Mouse (Mus musculus) liver, postnatal 0 days (tissue): Measurements from ENCODE around the gene Tas2r106. TPM values are rescaled to one million over a fixed set of nuclear protein-coding genes. Genes with fewer than 3 reads are reported as not detected.

Experiments
- ATAC-seq: fragments of 200-750 bp; cut with Nextera tagmentation; 2 replicates; pipeline ENCODE4 v1.8.0; 2017; ENCODE audit warnings: mild to moderate bottlenecking, moderate library complexity
- DNase-seq: peaks from one replicate; pipeline ENCODE4 v3.0.0-alpha.2; 2016
- H3K27ac ChIP-seq: fragments of 300-500 bp; sonication (generic); 2 replicates; pipeline ENCODE4 v1.5.1; 2014; ENCODE audit warnings: antibody characterized with exemption, moderate library complexity, mild to moderate bottlenecking, low read depth
- H3K27me3 ChIP-seq: fragments of 300-500 bp; sonication (generic); 2 replicates; pipeline ENCODE4 v1.6.1; 2014; ENCODE audit warnings: low read length, control low read depth, mixed read lengths; ENCODE audit not compliant: insufficient read depth
- H3K36me3 ChIP-seq: fragments of 300-500 bp; sonication (generic); replicated peaks from 2 replicates; pipeline ENCODE4 v1.6.1; 2014; ENCODE audit warnings: mild to moderate bottlenecking, control low read depth, low read length, moderate library complexity, mixed read lengths; ENCODE audit not compliant: insufficient read depth
- H3K4me1 ChIP-seq: fragments of 300-500 bp; sonication (generic); 2 replicates; pipeline ENCODE4 v1.6.1; 2014; ENCODE audit warnings: antibody characterized with exemption, mild to moderate bottlenecking, control low read depth; ENCODE audit not compliant: insufficient read depth
- H3K4me2 ChIP-seq: fragments of 300-500 bp; sonication (generic); 2 replicates; pipeline ENCODE4 v1.6.1; 2014; ENCODE audit warnings: low read depth, mild to moderate bottlenecking, low read length, moderate library complexity, mixed read lengths
- H3K4me3 ChIP-seq: fragments of 300-500 bp; sonication (generic); 2 replicates; pipeline ENCODE4 v1.5.1; 2014; ENCODE audit warnings: low read depth, low read length
- H3K9ac ChIP-seq: fragments of 300-500 bp; sonication (generic); replicated peaks from 2 replicates; pipeline ENCODE4 v1.6.1; 2014; ENCODE audit warnings: mild to moderate bottlenecking, moderate library complexity
- H3K9me3 ChIP-seq: fragments of 300-500 bp; sonication (generic); 2 replicates; pipeline ENCODE4 v1.6.1; 2016; ENCODE audit warnings: mild to moderate bottlenecking, control low read depth, low read length, mixed read lengths
- CTCF ChIP-seq: sonication (generic); IDR thresholded peaks from 2 replicates; pipeline ENCODE4 v1.5.1; 2016; ENCODE audit warnings: antibody characterized with exemption, low read depth
- EP300 ChIP-seq: IDR thresholded peaks from 2 replicates; pipeline ENCODE4 v1.6.1; 2016; ENCODE audit warnings: antibody characterized with exemption, low read depth, mild to moderate bottlenecking
- WGBS: fragments of 180-500 bp; shearing (Covaris S2); extraction: QIAGEN DNeasy Blood & Tissue Kit; methylation state at CpG from one replicate; pipeline ENCODE4 v1.1.7; 2014; ENCODE audit not compliant: insufficient replicate concordance; 5-methylcytosine and 5-hydroxymethylcytosine counted together
- polyA plus RNA-seq: library from polyadenylated mRNA; unstranded; fragments of >200 nt; fragmentation: Nextera tagmentation; extraction: Ambion mirVana; gene quantifications from 2 replicates; pipeline ENCODE4 v1.2.1, GENCODE M21; 2015

Gene Tas2r106
- not detected in 2 replicates for polyA plus RNA-seq

- 60% methylated on average over 3 of the region's 3 CpGs for WGBS
- DNase-seq (no peak), ATAC-seq (no peak)
- Histone ChIP-seq H3K4me3 (no peak within 1 kb of the TSS), H3K27me3 (no peaks in the 10 kb centered on the region), H3K4me2 (no peak within 1 kb of the TSS), H3K27ac (no peak within 1 kb of the TSS), H3K36me3 (no peaks in the 10 kb centered on the region), H3K9ac (no peak within 1 kb of the TSS), H3K4me1 (no peaks in the 10 kb centered on the region), H3K9me3 (no peaks in the 10 kb centered on the region)
- TF ChIP-seq CTCF (no peak), EP300 (no peak)
These were observed at the start of gene Tas2r106 for GRCm38 (mm10) chr6:131678786-131679185. Gene Tas2r106 (minus strand): TSS chr6:131678886.

- no peak for DNase-seq
- Histone ChIP-seq H3K9ac (no peak overlapping the region), H3K4me3 (no peak overlapping the region), H3K36me3 (no peaks in the 10 kb centered on the region), H3K9me3 (no peaks in the 10 kb centered on the region), H3K27me3 (no peaks in the 10 kb centered on the region), H3K4me1 (no peaks in the 10 kb centered on the region), H3K27ac (no peak overlapping the region), H3K4me2 (no peak overlapping the region)
- WGBS: 41% methylated on average over 7 of the region's 7 CpGs
- ATAC-seq: no peak
- TF ChIP-seq CTCF (no peak), EP300 (no peak)
These were observed 34.1 kb upstream of the Tas2r106 start for GRCm38 (mm10) chr6:131712803-131713202.

GRCm38 (mm10) chr6:131689963-131690362 is 11.3 kb upstream of the Tas2r106 start, which contains the start of gene Tas2r114:
Gene Tas2r114 (minus strand): TSS chr6:131690063.
- H3K9me3 ChIP-seq: no peaks in the 10 kb centered on the region
- DNase-seq (no peak), ATAC-seq (no peak)
- no peaks in the 10 kb centered on the region for H3K27me3 ChIP-seq
- no peak within 1 kb of the TSS for H3K4me2 ChIP-seq
- no peaks in the 10 kb centered on the region for H3K4me1 ChIP-seq
- H3K36me3 ChIP-seq: no peaks in the 10 kb centered on the region
- no peak for TF ChIP-seq EP300
- no peak for TF ChIP-seq CTCF
- no peak within 1 kb of the TSS for H3K4me3 ChIP-seq
- no peak within 1 kb of the TSS for H3K27ac ChIP-seq
- H3K9ac ChIP-seq: no peak within 1 kb of the TSS

- no peaks in the 10 kb centered on the region for H3K27me3 ChIP-seq
These were observed 8.7 kb upstream of the Tas2r106 start, which contains the start of gene Tas2r105 for GRCm38 (mm10) chr6:131687395-131687794. Gene Tas2r105 (minus strand): TSS chr6:131687495.

GRCm38 (mm10) chr6:131685644-131686043 is 7.0 kb upstream of the Tas2r106 start, which contains the start of gene Tas2r104:
Gene Tas2r104 (minus strand): TSS chr6:131685744.
- Histone ChIP-seq H3K4me2 (no peak within 1 kb of the TSS), H3K4me3 (no peak within 1 kb of the TSS)

More at GRCm38 (mm10) chr6:131687395-131687794, 8.7 kb upstream of the Tas2r106 start, which contains the start of gene Tas2r105:
- H3K27ac ChIP-seq: no peak within 1 kb of the TSS
- H3K4me2 ChIP-seq: no peak within 1 kb of the TSS
- ATAC-seq (no peak), DNase-seq (no peak)
- H3K9me3 ChIP-seq: no peaks in the 10 kb centered on the region
- 59% methylated on average over 1 of the region's 1 CpGs for WGBS
- H3K4me3 ChIP-seq: no peak within 1 kb of the TSS
- H3K9ac ChIP-seq: no peak within 1 kb of the TSS
- TF ChIP-seq CTCF: no peak
- no peak for TF ChIP-seq EP300
- H3K36me3 ChIP-seq: no peaks in the 10 kb centered on the region
- no peaks in the 10 kb centered on the region for H3K4me1 ChIP-seq

GRCm38 (mm10) chr6:131660049-131660448 is 18.6 kb downstream of the Tas2r106 start, which contains the start of gene Tas2r107:
Gene Tas2r107 (minus strand): TSS chr6:131660149.
- H3K9ac ChIP-seq: no peak within 1 kb of the TSS
- DNase-seq (no peak), ATAC-seq (no peak)
- H3K4me3 ChIP-seq: no peak within 1 kb of the TSS
- H3K9me3 ChIP-seq: no peaks in the 10 kb centered on the region; the same call in 1 of the 2 replicates
- no peaks in the 10 kb centered on the region for H3K4me1 ChIP-seq
- TF ChIP-seq CTCF: no peak
- TF ChIP-seq EP300: no peak
- H3K27ac ChIP-seq: no peak within 1 kb of the TSS
- no peak within 1 kb of the TSS for H3K4me2 ChIP-seq
- H3K36me3 ChIP-seq: no peaks in the 10 kb centered on the region
- H3K27me3 ChIP-seq: no peaks in the 10 kb centered on the region

More at GRCm38 (mm10) chr6:131685644-131686043, 7.0 kb upstream of the Tas2r106 start, which contains the start of gene Tas2r104:
- ATAC-seq (no peak), DNase-seq (no peak)
- no peak within 1 kb of the TSS for H3K9ac ChIP-seq
- H3K9me3 ChIP-seq: no peaks in the 10 kb centered on the region
- TF ChIP-seq EP300 (no peak), CTCF (no peak)
- WGBS: 56% methylated on average over 1 of the region's 1 CpGs
- no peaks in the 10 kb centered on the region for H3K4me1 ChIP-seq
- no peak within 1 kb of the TSS for H3K27ac ChIP-seq
- H3K36me3 ChIP-seq: no peaks in the 10 kb centered on the region
- no peaks in the 10 kb centered on the region for H3K27me3 ChIP-seq
